Mouse (Mus musculus) heart, adult 2 months (tissue): ENCODE measurements around the gene Tmem132e.

ENCODE experiments used
- CTCF ChIP-seq: fragments of 200-600 bp; IDR thresholded peaks from 2 replicates; pipeline ENCODE4 v1.8.1; 2022; ENCODE audit warnings: antibody characterized with exemption, mild to moderate bottlenecking, moderate library complexity
- POLR2A ChIP-seq: fragments of 200-500 bp; IDR thresholded peaks from 2 replicates; pipeline ENCODE4 v1.6.1; 2011; ENCODE audit warnings: mild to moderate bottlenecking, low read depth, low read length, control low read depth; ENCODE audit not compliant: insufficient read depth

- no peak for TF ChIP-seq POLR2A
- TF ChIP-seq CTCF = no peak
Measured at GRCm38 (mm10) chr11:82465536-82465935, 76.8 kb downstream of the Tmem132e start.
